In the genomic region with DNA sequence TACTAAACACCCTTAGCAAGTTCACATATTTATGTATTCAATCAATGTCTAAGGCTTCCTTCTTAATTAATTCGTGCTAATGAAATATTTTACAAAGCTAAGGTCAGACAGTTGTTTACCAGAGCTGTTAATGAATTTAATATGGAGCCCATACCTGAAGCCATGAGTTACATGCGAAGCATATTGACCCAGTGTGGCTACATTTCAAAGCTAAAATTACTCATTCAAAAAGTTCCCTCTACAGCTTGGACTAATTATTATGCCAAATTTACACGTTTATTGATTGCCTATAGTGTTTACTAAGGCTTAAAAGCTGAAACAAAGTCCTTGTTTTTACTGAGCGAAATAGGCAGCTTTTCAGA, we compare ENCODE assay signal across 8 mouse cellular contexts. TPM values are rescaled to one million over a fixed set of nuclear protein-coding genes. Genes with fewer than 3 reads are reported as not detected.
DNase-seq lines count a peak whose midpoint lies in the region; ATAC-seq lines count a peak whose summit lies in the region.

No protein-coding gene starts in this region.

- H3K27ac ChIP-seq in neural tube, embryonic 11.5 days (ENCODE audit: low read depth, low read length), result no peak overlapping the region
- H3K27ac ChIP-seq in liver, embryonic 13.5 days, result peak overlapping the region; percentile 66

- 50% methylated on average over 4 of the region's 4 CpGs for WGBS in neural tube, embryonic 11.5 days
- 39% methylated on average over 4 of the region's 4 CpGs for WGBS in liver, embryonic 13.5 days (ENCODE audit: insufficient replicate concordance)

- peaks cover 35% of the 10 kb centered on the region for H3K36me3 ChIP-seq in erythroblast, embryonic 14.5 days (ENCODE audit: control insufficient read depth)
- H3K36me3 ChIP-seq in neural tube, embryonic 11.5 days (ENCODE audit: control insufficient read depth, insufficient read depth, low read length), result no peaks in the 10 kb centered on the region
- peaks cover 19% of the 10 kb centered on the region for H3K36me3 ChIP-seq in liver, embryonic 13.5 days

- DNase-seq in neural tube, embryonic 11.5 days (ENCODE audit: low spot score), result no peak
- no peak for DNase-seq in neural tube, embryonic 10.5 days (ENCODE audit: extremely low spot score, low spot score)
- DNase-seq in liver, embryonic 13.5 days, result no peak
- no peak for DNase-seq in retina, postnatal 1 day
- DNase-seq in layer of hippocampus, adult 9-10 months (ENCODE audit: low spot score), result no peak
- DNase-seq in adrenal gland, postnatal 36 days, result no peak

- H3K4me3 ChIP-seq in erythroblast, embryonic 14.5 days (replicated peaks), result peak overlapping the region; percentile 99
- H3K4me3 ChIP-seq in neural tube, embryonic 11.5 days (ENCODE audit: low read depth, low read length), result peak overlapping the region; percentile 82
- peak overlapping the region; percentile 89 for H3K4me3 ChIP-seq in liver, embryonic 13.5 days (replicated peaks)

- H3K27me3 ChIP-seq in erythroblast, embryonic 14.5 days (ENCODE audit: control insufficient read depth), result no peaks in the 10 kb centered on the region
- no peaks in the 10 kb centered on the region for H3K27me3 ChIP-seq in neural tube, embryonic 11.5 days (ENCODE audit: control insufficient read depth, insufficient read depth, low read length)
- H3K27me3 ChIP-seq in liver, embryonic 13.5 days, result no peaks in the 10 kb centered on the region

- no peak overlapping the region for H3K9ac ChIP-seq in neural tube, embryonic 11.5 days (ENCODE audit: low read length)
- H3K9ac ChIP-seq in liver, embryonic 13.5 days, result peak overlapping the region; percentile 64

- no peaks in the 10 kb centered on the region for H3K9me3 ChIP-seq in erythroblast, embryonic 14.5 days (ENCODE audit: control insufficient read depth, low read length)
- no peaks in the 10 kb centered on the region for H3K9me3 ChIP-seq in neural tube, embryonic 11.5 days (ENCODE audit: control insufficient read depth, low read length)
- no peaks in the 10 kb centered on the region for H3K9me3 ChIP-seq in liver, embryonic 13.5 days (replicated peaks)

- peak overlapping the region; percentile 38 for H3K4me2 ChIP-seq in neural tube, embryonic 11.5 days (ENCODE audit: low read depth)
- H3K4me2 ChIP-seq in liver, embryonic 13.5 days, result peak overlapping the region; percentile 86

- H3K4me1 ChIP-seq in erythroblast, embryonic 14.5 days (ENCODE audit: control insufficient read depth), result peaks cover 33% of the 10 kb centered on the region
- peaks cover 7% of the 10 kb centered on the region for H3K4me1 ChIP-seq in neural tube, embryonic 11.5 days (ENCODE audit: control insufficient read depth, insufficient read depth, low read length)
- peaks cover 29% of the 10 kb centered on the region for H3K4me1 ChIP-seq in liver, embryonic 13.5 days (replicated peaks)

- ATAC-seq in erythroblast, adult 5-6 weeks (replicated peaks; ENCODE audit: low FRiP score, poor library complexity, severe bottlenecking), result no peak
- peak; percentile 49 for ATAC-seq in neural tube, embryonic 11.5 days (ENCODE audit: insufficient read depth, low FRiP score, low TSS enrichment)
- peak; percentile 4; the same call in 1 of the 2 replicates for ATAC-seq in liver, embryonic 13.5 days (ENCODE audit: low read depth)

RNA-seq across cellular contexts. Expression of gene Hbs1l, which starts 0.4 kb away (rescaled TPM):
- 1.4 and 4.3 TPM in 2 replicates for polyA plus RNA-seq in erythroblast, embryonic 14.5 days (2012)
- 42.3 and 66.0 TPM in 2 replicates for total RNA-seq in erythroblast, adult 5-6 weeks (2015; ENCODE audit: low replicate concordance)
- 69.5 and 91.7 TPM in 2 replicates for total RNA-seq in erythroblast, adult 5-6 weeks (2017; ENCODE audit: low replicate concordance)
- 127 and 131 TPM in 2 replicates for polyA plus RNA-seq in neural tube, embryonic 11.5 days (2014; fragmentation: Nextera tagmentation; extraction: Ambion mirVana)
- 67.3 and 81.0 TPM in 2 replicates for polyA plus RNA-seq in liver, embryonic 13.5 days (2015; fragmentation: Nextera tagmentation; extraction: Ambion mirVana)
- total RNA-seq in adrenal gland, postnatal 36 days (2021), result 10 to 100 TPM; 69.8 to 75.3 TPM

Comparison
In these comparisons a context has a peak if more than half of its experiments do, and no peak if none do; other contexts are left out.
1. RNA of gene Hbs1l, which starts 0.4 kb away (polyA plus RNA-seq): 127 to 131 TPM in neural tube, embryonic 11.5 days and 67.3 to 81.0 TPM in liver, embryonic 13.5 days; 1.4 to 4.3 TPM in erythroblast, embryonic 14.5 days; every median in the first group is over 10 times any median in the second.
2. Peak in every context shown above with its lines, with median percentiles within 50 percentile points of each other: H3K4me3 ChIP-seq.